ENCODE assay signal across 7 mouse cellular contexts in the genomic region with DNA sequence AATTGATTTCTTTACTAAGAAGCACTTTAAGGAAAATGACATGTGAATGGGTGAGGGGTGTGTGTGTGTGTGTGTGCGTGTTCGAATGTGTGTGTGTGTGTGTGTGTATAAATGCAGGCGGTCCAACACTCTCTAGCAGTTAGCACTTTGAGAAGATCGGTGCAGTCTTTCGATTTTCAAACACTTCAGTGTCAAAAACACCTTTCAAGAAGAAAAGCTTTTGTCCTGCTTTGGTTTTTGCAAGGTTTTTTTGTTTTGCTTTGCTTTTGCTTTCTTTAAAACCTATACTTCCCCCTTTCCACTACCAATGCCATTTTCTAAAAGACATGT. TPM values are rescaled to one million over a fixed set of nuclear protein-coding genes. Genes with fewer than 3 reads are reported as not detected.
DNase-seq lines count a peak whose midpoint lies in the region; ATAC-seq and TF ChIP-seq lines count a peak whose summit lies in the region.

No protein-coding gene starts in this region.

- no peaks in the 10 kb centered on the region for H3K9me3 ChIP-seq in megakaryocyte, embryonic 14.5 days
- no peaks in the 10 kb centered on the region for H3K9me3 ChIP-seq in forebrain, embryonic 10.5 days
- no peaks in the 10 kb centered on the region for H3K9me3 ChIP-seq in limb, embryonic 15.5 days
- no peaks in the 10 kb centered on the region for H3K9me3 ChIP-seq in stomach, postnatal 0 days (ENCODE audit: control insufficient read depth, low read length)

- TF ChIP-seq CTCF in stomach, postnatal 0 days (IDR thresholded peaks at IDR 0.05; ENCODE audit: low read depth): no peak

- no peak for TF ChIP-seq EP300 in stomach, postnatal 0 days (optimal IDR thresholded peaks at IDR 0.05)

- DNase-seq in forebrain, embryonic 10.5 days (ENCODE audit: extremely low spot score, low spot score): no peak
- DNase-seq in stomach, postnatal 0 days (ENCODE audit: low spot score): no peak
- no peak for DNase-seq in right cerebral cortex, postnatal 36 days (ENCODE audit: low spot score in 2 of 2)
- no peak for DNase-seq in layer of hippocampus, postnatal 14 days (ENCODE audit: low spot score in 2 of 2)

- peak overlapping the region; percentile 56 for H3K4me2 ChIP-seq in limb, embryonic 15.5 days
- H3K4me2 ChIP-seq in stomach, postnatal 0 days (replicated peaks; ENCODE audit: low read depth): peak overlapping the region; percentile 76

- no peak for ATAC-seq in megakaryocyte, adult 5-6 weeks (ENCODE audit: poor library complexity, severe bottlenecking)
- ATAC-seq in limb, embryonic 15.5 days (ENCODE audit: insufficient number of reproducible peaks, low FRiP score, low TSS enrichment, low read depth): no peak
- no peak for ATAC-seq in stomach, postnatal 0 days (ENCODE audit: low FRiP score, low TSS enrichment)

- WGBS in forebrain, embryonic 10.5 days: 33% methylated on average over 5 of the region's 5 CpGs
- WGBS in limb, embryonic 15.5 days: 11% methylated on average over 5 of the region's 5 CpGs
- WGBS in stomach, postnatal 0 days: 4% methylated on average over 5 of the region's 5 CpGs

- H3K9ac ChIP-seq in limb, embryonic 15.5 days: peak overlapping the region; percentile 83
- peak overlapping the region; percentile 97 for H3K9ac ChIP-seq in stomach, postnatal 0 days (ENCODE audit: low read length)

- peak overlapping the region; percentile 98 for H3K4me3 ChIP-seq in megakaryocyte, embryonic 14.5 days (replicated peaks)
- peak overlapping the region; percentile 98 for H3K4me3 ChIP-seq in forebrain, embryonic 10.5 days
- peak overlapping the region; percentile 100 for H3K4me3 ChIP-seq in limb, embryonic 15.5 days
- peak overlapping the region; percentile 98 for H3K4me3 ChIP-seq in stomach, postnatal 0 days (ENCODE audit: low read depth, low read length)

- peak overlapping the region; percentile 94 for H3K27ac ChIP-seq in forebrain, embryonic 10.5 days
- peak overlapping the region; percentile 98 for H3K27ac ChIP-seq in limb, embryonic 15.5 days
- peak overlapping the region; percentile 98 for H3K27ac ChIP-seq in stomach, postnatal 0 days (replicated peaks)

- peaks cover 31% of the 10 kb centered on the region for H3K4me1 ChIP-seq in megakaryocyte, embryonic 14.5 days
- H3K4me1 ChIP-seq in forebrain, embryonic 10.5 days: peaks cover 30% of the 10 kb centered on the region
- peaks cover 12% of the 10 kb centered on the region for H3K4me1 ChIP-seq in limb, embryonic 15.5 days
- H3K4me1 ChIP-seq in stomach, postnatal 0 days (replicated peaks; ENCODE audit: control insufficient read depth, insufficient read depth): 0 out of 2 replicates have a peak, but pooled peaks cover 3% of the 10 kb centered on the region

- H3K27me3 ChIP-seq in megakaryocyte, embryonic 14.5 days (replicated peaks): no peaks in the 10 kb centered on the region
- H3K27me3 ChIP-seq in forebrain, embryonic 10.5 days (ENCODE audit: poor library complexity, severe bottlenecking): no peaks in the 10 kb centered on the region
- no peaks in the 10 kb centered on the region for H3K27me3 ChIP-seq in limb, embryonic 15.5 days
- H3K27me3 ChIP-seq in stomach, postnatal 0 days (ENCODE audit: control insufficient read depth, insufficient read depth, low read length): no peaks in the 10 kb centered on the region

- H3K36me3 ChIP-seq in megakaryocyte, embryonic 14.5 days (replicated peaks; ENCODE audit: low read length): peaks cover 51% of the 10 kb centered on the region
- H3K36me3 ChIP-seq in forebrain, embryonic 10.5 days (replicated peaks): peaks cover 42% of the 10 kb centered on the region
- H3K36me3 ChIP-seq in limb, embryonic 15.5 days: peaks cover 24% of the 10 kb centered on the region
- H3K36me3 ChIP-seq in stomach, postnatal 0 days (ENCODE audit: control insufficient read depth, insufficient read depth, low read length): peaks cover 6% of the 10 kb centered on the region; the same call in 1 of the 2 replicates

RNA-seq across cellular contexts. Expression of gene Arid4a, which starts 1.4 kb away (rescaled TPM):
- polyA plus RNA-seq in megakaryocyte, embryonic 14.5 days (2012; ENCODE audit: insufficient read depth, low replicate concordance): 1.4 and 10.2 TPM in 2 replicates
- total RNA-seq in megakaryocyte, adult 5-6 weeks (2015): 42.4 and 45.0 TPM in 2 replicates
- 74.6 and 79.6 TPM in 2 replicates for total RNA-seq in megakaryocyte, adult 5-6 weeks (2017)
- polyA plus RNA-seq in forebrain, embryonic 10.5 days (2016; fragmentation: Nextera tagmentation; extraction: Ambion mirVana): 22.7 and 28.3 TPM in 2 replicates
- polyA plus RNA-seq in limb, embryonic 15.5 days (2015; fragmentation: Nextera tagmentation; extraction: Ambion mirVana): 39.0 and 40.9 TPM in 2 replicates
- 22.4 and 23.3 TPM in 2 replicates for polyA plus RNA-seq in stomach, postnatal 0 days (2015; fragmentation: Nextera tagmentation; extraction: Ambion mirVana)
- 10 to 100 TPM; 32.6 to 35.8 TPM for total RNA-seq in layer of hippocampus, postnatal 14 days (2021)

RNA-seq across cellular contexts. Expression of gene Psma3, which starts 42.8 kb away (rescaled TPM):
- 6.6 and 16.5 TPM in 2 replicates for polyA plus RNA-seq in megakaryocyte, embryonic 14.5 days (2012; ENCODE audit: insufficient read depth, low replicate concordance)
- 302 and 324 TPM in 2 replicates for total RNA-seq in megakaryocyte, adult 5-6 weeks (2015)
- total RNA-seq in megakaryocyte, adult 5-6 weeks (2017): 246 and 252 TPM in 2 replicates
- polyA plus RNA-seq in forebrain, embryonic 10.5 days (2016; fragmentation: Nextera tagmentation; extraction: Ambion mirVana): 659 and 664 TPM in 2 replicates
- polyA plus RNA-seq in limb, embryonic 15.5 days (2015; fragmentation: Nextera tagmentation; extraction: Ambion mirVana): 511 and 556 TPM in 2 replicates
- polyA plus RNA-seq in stomach, postnatal 0 days (2015; fragmentation: Nextera tagmentation; extraction: Ambion mirVana): 469 and 479 TPM in 2 replicates
- 100 to 1,000 TPM; 232 TPM for total RNA-seq in layer of hippocampus, postnatal 14 days (2021)

Comparison
In these comparisons a context has a peak if more than half of its experiments do, and no peak if none do; other contexts are left out.
1. RNA of gene Psma3, which starts 42.8 kb away (polyA plus RNA-seq): 659 to 664 TPM in forebrain, embryonic 10.5 days, 511 to 556 TPM in limb, embryonic 15.5 days and 469 to 479 TPM in stomach, postnatal 0 days; 6.6 to 16.5 TPM in megakaryocyte, embryonic 14.5 days; every median in the first group is over 10 times any median in the second.
2. Peak in every context shown above with its lines, with median percentiles within 50 percentile points of each other: H3K4me3 ChIP-seq and H3K27ac ChIP-seq.